Mouse (Mus musculus) spleen, adult 12 weeks (tissue): ENCODE measurements around the gene Rapgef3.

Experiments used
- DNase-seq: peaks from one replicate; pipeline ENCODE4 v3.0.0; 2022; ENCODE audit warnings: low spot score

Rapgef3 gene

GRCm38 (mm10) chr15:97720026-97720675 is 47.6 kb downstream of the Rapgef3 start:
- no peak for DNase-seq

GRCm38 (mm10) chr15:97719494-97719893 is 48.3 kb downstream of the Rapgef3 start:
- DNase-seq, result no peak

GRCm38 (mm10) chr15:97718535-97719155 is 49.1 kb downstream of the Rapgef3 start:
- DNase-seq, result no peak

GRCm38 (mm10) chr15:97717861-97718534 is 49.8 kb downstream of the Rapgef3 start:
- DNase-seq, result peak; percentile 42

GRCm38 (mm10) chr15:97716782-97717181 is 51.0 kb downstream of the Rapgef3 start:
- DNase-seq, result no peak

GRCm38 (mm10) chr15:97715734-97716133 is 52.0 kb downstream of the Rapgef3 start:
- no peak for DNase-seq

- no peak for DNase-seq
These were observed 52.7 kb downstream of the Rapgef3 start for GRCm38 (mm10) chr15:97715083-97715482.

GRCm38 (mm10) chr15:97712546-97712945 is 55.2 kb downstream of the Rapgef3 start:
- DNase-seq, result no peak

GRCm38 (mm10) chr15:97710906-97711305 is 56.9 kb downstream of the Rapgef3 start:
- DNase-seq, result no peak

- DNase-seq, result peak; percentile 68
These were observed 62.3 kb downstream of the Rapgef3 start, which contains the start of gene Rpap3 for GRCm38 (mm10) chr15:97705211-97706050. Gene Rpap3, minus strand, starts transcription at chr15:97705825.

GRCm38 (mm10) chr15:97696616-97697015 is 71.2 kb downstream of the Rapgef3 start:
- DNase-seq, result no peak
